Mouse (Mus musculus): Measurements from ENCODE around the gene Gm20388. TPM values are rescaled to one million over a fixed set of nuclear protein-coding genes. Genes with fewer than 3 reads are reported as not detected.
A peak's percentile ranks its signal among the peaks of the same experiment; 100 is the strongest.

Gm20388 gene
- total RNA-seq, 2 experiments from 2014 or later: 1.3 to 8.5 TPM

- DNase-seq (ENCODE audit: low spot score in 2 of 2): peak in 1 of 2 experiments; percentile 12
Measured at GRCm38 (mm10) chr8:121842064-121842955, 1931.7 kb downstream of the Gm20388 start.

- DNase-seq (ENCODE audit: low spot score in 2 of 2): peak in 1 of 2 experiments; percentile 8
Measured at GRCm38 (mm10) chr8:121843184-121843733, 1932.6 kb downstream of the Gm20388 start.

- DNase-seq (ENCODE audit: low spot score in 2 of 2): peak in 1 of 2 experiments; percentile 5
Measured at GRCm38 (mm10) chr8:121844765-121845164, 1934.1 kb downstream of the Gm20388 start.

- peak in 1 of 2 experiments; percentile 10 for DNase-seq (ENCODE audit: low spot score in 2 of 2)
Measured at GRCm38 (mm10) chr8:121846815-121847214, 1936.2 kb downstream of the Gm20388 start.

- peak in 1 of 2 experiments; percentile 6 for DNase-seq (ENCODE audit: low spot score in 2 of 2)
Measured at GRCm38 (mm10) chr8:121847261-121847822, 1936.7 kb downstream of the Gm20388 start.

GRCm38 (mm10) chr8:121847987-121848386 is 1937.3 kb downstream of the Gm20388 start:
- DNase-seq (ENCODE audit: low spot score in 2 of 2): peak in 1 of 2 experiments; percentile 6

- DNase-seq (ENCODE audit: low spot score in 2 of 2): peak in 1 of 2 experiments; percentile 15
Measured at GRCm38 (mm10) chr8:121848495-121848894, 1937.9 kb downstream of the Gm20388 start.

- peak in 1 of 2 experiments; percentile 13 for DNase-seq (ENCODE audit: low spot score in 2 of 2)
Measured at GRCm38 (mm10) chr8:121849303-121849702, 1938.7 kb downstream of the Gm20388 start.

GRCm38 (mm10) chr8:121850018-121850417 is 1939.4 kb downstream of the Gm20388 start:
- DNase-seq (ENCODE audit: low spot score in 2 of 2): peak; percentile 71 to 75

GRCm38 (mm10) chr8:121850436-121850820 is 1939.8 kb downstream of the Gm20388 start:
- DNase-seq (ENCODE audit: low spot score in 2 of 2): peak in 1 of 2 experiments; percentile 19

GRCm38 (mm10) chr8:121850821-121851470 is 1940.3 kb downstream of the Gm20388 start:
- DNase-seq (ENCODE audit: low spot score in 2 of 2): peak; percentile 97 to 98

GRCm38 (mm10) chr8:121851716-121852115 is 1941.1 kb downstream of the Gm20388 start:
- peak in 1 of 2 experiments; percentile 16 for DNase-seq (ENCODE audit: low spot score in 2 of 2)

- peak in 1 of 2 experiments; percentile 13 for DNase-seq (ENCODE audit: low spot score in 2 of 2)
Measured at GRCm38 (mm10) chr8:121852464-121852863, 1941.8 kb downstream of the Gm20388 start.

GRCm38 (mm10) chr8:121853586-121853985 is 1942.9 kb downstream of the Gm20388 start:
- peak; percentile 24 to 29 for DNase-seq (ENCODE audit: low spot score in 2 of 2)

- DNase-seq (ENCODE audit: low spot score in 2 of 2): peak in 1 of 2 experiments; percentile 22
Measured at GRCm38 (mm10) chr8:121856071-121856746, 1945.6 kb downstream of the Gm20388 start.

- peak in 1 of 2 experiments; percentile 16 for DNase-seq (ENCODE audit: low spot score in 2 of 2)
Measured at GRCm38 (mm10) chr8:121857331-121857730, 1946.7 kb downstream of the Gm20388 start.

GRCm38 (mm10) chr8:121857747-121858146 is 1947.1 kb downstream of the Gm20388 start:
- no peak for DNase-seq (ENCODE audit: low spot score in 2 of 2)

GRCm38 (mm10) chr8:121861276-121861675 is 1950.6 kb downstream of the Gm20388 start:
- no peak for DNase-seq (ENCODE audit: low spot score in 2 of 2)

GRCm38 (mm10) chr8:121861806-121862548 is 1951.3 kb downstream of the Gm20388 start:
- no peak for DNase-seq (ENCODE audit: low spot score in 2 of 2)

- DNase-seq (ENCODE audit: low spot score in 2 of 2): no peak
Measured at GRCm38 (mm10) chr8:121865356-121865755, 1954.7 kb downstream of the Gm20388 start.

Data from adrenal gland, adult 18-20 months (tissue).